Mouse (Mus musculus) limb, embryonic 14.5 days (tissue): ENCODE data around the gene Lingo4. TPM values are rescaled to one million over a fixed set of nuclear protein-coding genes. Genes with fewer than 3 reads are reported as not detected.

ENCODE experiments used
- ATAC-seq: fragments of 200-750 bp; cut with Nextera tagmentation; 2 replicates; pipeline ENCODE4 v1.8.0; 2017; ENCODE audit warnings: low read depth, moderate number of reproducible peaks, moderate TSS enrichment; ENCODE audit not compliant: low FRiP score
- DNase-seq: peaks from one replicate; pipeline ENCODE4 v3.0.0-alpha.2; 2015; ENCODE audit warnings: low spot score
- H3K27ac ChIP-seq: fragments of 300-500 bp; sonication (generic); replicated peaks from 2 replicates; pipeline ENCODE4 v1.5.1; 2014; ENCODE audit warnings: low read depth, mild to moderate bottlenecking, low read length, moderate library complexity, mixed read lengths
- H3K27me3 ChIP-seq: fragments of 300-500 bp; sonication (generic); 2 replicates; pipeline ENCODE4 v1.6.1; 2014; ENCODE audit warnings: low read length, mixed read lengths; ENCODE audit not compliant: control insufficient read depth, insufficient read depth
- H3K36me3 ChIP-seq: fragments of 300-500 bp; sonication (generic); 2 replicates; pipeline ENCODE4 v1.6.1; 2014; ENCODE audit warnings: mild to moderate bottlenecking, low read length, moderate library complexity, mixed read lengths; ENCODE audit not compliant: control insufficient read depth, insufficient read depth
- H3K4me1 ChIP-seq: fragments of 300-500 bp; sonication (generic); 2 replicates; pipeline ENCODE4 v1.6.1; 2014; ENCODE audit warnings: antibody characterized with exemption, low read length, mixed read lengths; ENCODE audit not compliant: control insufficient read depth, insufficient read depth
- H3K4me2 ChIP-seq: fragments of 300-500 bp; sonication (generic); replicated peaks from 2 replicates; pipeline ENCODE4 v1.6.1; 2014; ENCODE audit warnings: low read depth, mild to moderate bottlenecking, low read length, moderate library complexity; ENCODE audit not compliant: severe bottlenecking
- H3K4me3 ChIP-seq: fragments of 300-500 bp; sonication (generic); replicated peaks from 2 replicates; pipeline ENCODE4 v1.5.1; 2014; ENCODE audit warnings: low read length
- H3K9ac ChIP-seq: fragments of 300-500 bp; sonication (generic); 2 replicates; pipeline ENCODE4 v1.6.1; 2014; ENCODE audit warnings: mild to moderate bottlenecking, low read depth, low read length, moderate library complexity; ENCODE audit not compliant: severe bottlenecking
- H3K9me3 ChIP-seq: fragments of 300-500 bp; sonication (generic); 2 replicates; pipeline ENCODE4 v1.6.1; 2016; ENCODE audit warnings: low read length; ENCODE audit not compliant: control insufficient read depth
- POLR2A ChIP-seq: fragments of 200-500 bp; IDR thresholded peaks from 2 replicates; pipeline ENCODE4 v1.8.0; 2012; ENCODE audit warnings: inconsistent platforms, mild to moderate bottlenecking, moderate library complexity, borderline replicate concordance; ENCODE audit not compliant: insufficient read depth, insufficient read length; ENCODE audit errors: extremely low read depth
- WGBS: fragments of 180-500 bp; shearing (Covaris S2); extraction: QIAGEN DNeasy Blood & Tissue Kit; methylation state at CpG from one replicate; pipeline ENCODE4 v1.1.7; 2014; 5-methylcytosine and 5-hydroxymethylcytosine counted together
- polyA plus RNA-seq, 2 experiments: library from polyadenylated mRNA; depleted of rRNA in 1 of 2; stranded (reverse) in 1 of 2; unstranded in 1 of 2; fragments of >200 nt; fragmentation: Nextera tagmentation in 1 of 2; extraction: Ambion mirVana in 1 of 2; gene quantifications; 2 replicates each; pipeline versions ENCODE4 v1.2.1 to v1.2.3; 2012 to 2014

Lingo4 gene
- polyA plus RNA-seq, 2 experiments, result 0.06 TPM; not detected in 1

GRCm38 (mm10) chr3:94375861-94376260, 22.5 kb upstream of the Lingo4 start:
- Histone ChIP-seq H3K4me2 (no peak overlapping the region), H3K36me3 (no peaks in the 10 kb centered on the region), H3K27me3 (no peaks in the 10 kb centered on the region), H3K4me3 (no peak overlapping the region), H3K9me3 (no peaks in the 10 kb centered on the region), H3K4me1 (peaks cover 34% of the 10 kb centered on the region), H3K9ac (no peak overlapping the region), H3K27ac (no peak overlapping the region)
- no peak for TF ChIP-seq POLR2A
- no peak for ATAC-seq
- DNase-seq, result no peak
- 48% methylated on average over 5 of the region's 5 CpGs for WGBS

GRCm38 (mm10) chr3:94377028-94377923, 21.0 kb upstream of the Lingo4 start:
- DNase-seq (no peak), ATAC-seq (no peak; the same call in 1 of the 2 replicates)
- no peak overlapping the region for H3K4me2 ChIP-seq
- 13% methylated on average over 13 of the region's 13 CpGs for WGBS
- H3K36me3 ChIP-seq, result no peaks in the 10 kb centered on the region
- H3K4me1 ChIP-seq, result peaks cover 25% of the 10 kb centered on the region
- no peaks in the 10 kb centered on the region for H3K9me3 ChIP-seq
- H3K9ac ChIP-seq, result no peak overlapping the region
- no peak overlapping the region for H3K27ac ChIP-seq
- no peaks in the 10 kb centered on the region for H3K27me3 ChIP-seq
- no peak for TF ChIP-seq POLR2A
- H3K4me3 ChIP-seq, result no peak overlapping the region

GRCm38 (mm10) chr3:94379831-94380510, 18.3 kb upstream of the Lingo4 start:
- no peak overlapping the region for H3K9ac ChIP-seq
- WGBS, result 30% methylated on average over 9 of the region's 9 CpGs

GRCm38 (mm10) chr3:94382308-94382707, 16.0 kb upstream of the Lingo4 start:
- no peak for ATAC-seq
- H3K27ac ChIP-seq, result no peak overlapping the region
- H3K4me2 ChIP-seq, result no peak overlapping the region
- H3K4me3 ChIP-seq, result no peak overlapping the region
- H3K4me1 ChIP-seq, result peaks cover 2% of the 10 kb centered on the region; the same call in 1 of the 2 replicates
- no peak for DNase-seq
- H3K27me3 ChIP-seq, result no peaks in the 10 kb centered on the region
- WGBS, result 51% methylated on average over 5 of the region's 5 CpGs
- H3K9ac ChIP-seq, result no peak overlapping the region
- H3K36me3 ChIP-seq, result no peaks in the 10 kb centered on the region
- no peaks in the 10 kb centered on the region for H3K9me3 ChIP-seq
- TF ChIP-seq POLR2A, result no peak

More at GRCm38 (mm10) chr3:94379831-94380510, 18.3 kb upstream of the Lingo4 start:
- Histone ChIP-seq H3K36me3 (no peaks in the 10 kb centered on the region), H3K27ac (no peak overlapping the region), H3K27me3 (no peaks in the 10 kb centered on the region), H3K4me1 (peaks cover 8% of the 10 kb centered on the region; the same call in 1 of the 2 replicates), H3K4me3 (no peak overlapping the region), H3K9me3 (no peaks in the 10 kb centered on the region), H3K4me2 (no peak overlapping the region)
- DNase-seq, result no peak
- TF ChIP-seq POLR2A, result no peak
- no peak for ATAC-seq

- 62% methylated on average over 3 of the region's 3 CpGs for WGBS
- ATAC-seq, result no peak
- no peak overlapping the region for H3K4me2 ChIP-seq
- H3K9ac ChIP-seq, result no peak overlapping the region
- DNase-seq, result no peak
- H3K27ac ChIP-seq, result no peak overlapping the region
- H3K36me3 ChIP-seq, result no peaks in the 10 kb centered on the region
- no peaks in the 10 kb centered on the region for H3K27me3 ChIP-seq
- H3K4me1 ChIP-seq, result no peaks in the 10 kb centered on the region
- no peak overlapping the region for H3K4me3 ChIP-seq
- no peaks in the 10 kb centered on the region for H3K9me3 ChIP-seq
- no peak for TF ChIP-seq POLR2A
Observed at GRCm38 (mm10) chr3:94383476-94383875, 14.8 kb upstream of the Lingo4 start.
